Mouse (Mus musculus): Measurements from ENCODE around the gene Btbd2. TPM values are rescaled to one million over a fixed set of nuclear protein-coding genes. Genes with fewer than 3 reads are reported as not detected.

Gene Btbd2
- polyA plus RNA-seq, 1 experiment from 2014 or later, result 83.2 TPM

DNA sequence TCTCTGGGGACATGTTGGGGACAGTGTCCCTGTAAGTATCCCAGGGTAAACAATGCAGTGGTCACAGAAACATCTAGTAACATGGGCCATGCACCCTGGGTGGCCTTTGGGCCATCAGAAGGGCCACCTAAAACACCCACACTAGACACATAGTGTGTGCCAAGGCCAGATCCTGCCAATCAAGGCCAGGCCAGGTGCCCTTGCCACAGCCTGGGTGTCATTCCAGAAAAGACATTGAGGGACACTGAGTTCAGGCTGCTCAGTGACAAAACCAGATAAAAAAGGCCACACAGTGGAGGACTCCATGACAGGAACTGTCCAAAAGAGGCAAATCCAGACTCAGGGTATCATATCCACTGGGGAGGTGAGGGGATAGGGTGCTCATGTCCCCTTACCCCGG, 26.8 kb upstream of the Btbd2 start:
- Histone ChIP-seq H3K27ac (no peak overlapping the region), H3K36me3 (peaks cover 30% of the 10 kb centered on the region), H3K4me1 (peaks cover 19% of the 10 kb centered on the region), H3K9ac (0 out of 2 replicates have a peak overlapping the region, but pooled peaks have one; percentile 1), H3K9me3 (replicated peaks) (no peaks in the 10 kb centered on the region), H3K4me3 (replicated peaks) (no peak overlapping the region), H3K27me3 (no peaks in the 10 kb centered on the region), H3K4me2 (no peak overlapping the region)
- ATAC-seq (replicated peaks; ENCODE audit: low FRiP score), result no peak
- 88% methylated on average over 1 of the region's 1 CpGs for WGBS

DNA sequence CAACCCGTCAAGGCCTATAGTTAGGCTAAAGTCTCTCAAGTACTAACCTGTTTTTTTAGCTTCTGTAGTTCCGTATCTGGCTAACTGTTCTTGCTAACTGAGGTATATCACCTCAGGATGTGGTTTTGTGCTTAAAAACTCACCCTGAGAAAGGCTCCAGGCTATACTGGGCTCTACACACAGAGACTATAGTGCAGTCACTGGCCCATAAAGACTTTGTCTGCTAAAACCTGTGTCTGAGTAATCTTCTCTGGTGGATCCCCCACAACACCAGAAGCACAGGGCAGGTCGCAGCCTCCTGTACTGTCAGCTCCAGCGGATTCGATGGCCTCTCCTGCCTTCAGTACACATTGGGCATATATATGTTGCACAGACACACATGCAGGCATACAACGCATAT, 25.1 kb upstream of the Btbd2 start:
- Histone ChIP-seq H3K9ac (no peak overlapping the region), H3K27me3 (no peaks in the 10 kb centered on the region), H3K36me3 (peaks cover 25% of the 10 kb centered on the region), H3K9me3 (replicated peaks) (no peaks in the 10 kb centered on the region), H3K4me3 (replicated peaks) (no peak overlapping the region), H3K4me2 (no peak overlapping the region), H3K4me1 (peaks cover 35% of the 10 kb centered on the region), H3K27ac (no peak overlapping the region)
- 92% methylated on average over 6 of the region's 6 CpGs for WGBS
- ATAC-seq (replicated peaks; ENCODE audit: low FRiP score), result no peak

DNA sequence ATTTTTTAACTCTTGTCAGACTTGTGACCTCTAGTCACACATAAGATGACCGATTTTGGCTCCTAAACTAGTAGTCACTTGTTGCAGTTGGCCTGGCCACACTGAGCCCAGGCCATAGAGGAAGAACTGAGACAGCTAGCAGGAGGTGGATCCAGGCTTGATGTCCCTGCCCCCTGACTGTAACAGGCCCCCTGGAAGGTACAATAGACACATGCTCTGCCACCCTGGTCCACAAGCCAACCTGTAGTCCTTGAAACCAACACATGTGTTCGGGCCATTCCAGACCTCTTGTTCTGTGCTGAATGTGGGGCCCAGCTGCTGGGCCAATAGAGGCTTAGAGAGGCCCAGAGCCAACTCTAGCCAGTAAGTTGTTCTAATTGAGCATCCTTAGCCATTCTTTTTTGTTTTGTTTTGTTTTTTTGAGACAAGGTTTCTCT, 23.4 kb upstream of the Btbd2 start:
- Histone ChIP-seq H3K36me3 (peaks cover 8% of the 10 kb centered on the region; the same call in 1 of the 2 replicates), H3K27me3 (no peaks in the 10 kb centered on the region), H3K4me1 (peaks cover 39% of the 10 kb centered on the region), H3K4me3 (replicated peaks) (no peak overlapping the region), H3K27ac (peak overlapping the region; percentile 98), H3K9me3 (replicated peaks) (no peaks in the 10 kb centered on the region), H3K4me2 (no peak overlapping the region), H3K9ac (0 out of 2 replicates have a peak overlapping the region, but pooled peaks have one; percentile 15)
- 64% methylated on average over 2 of the region's 2 CpGs for WGBS
- ATAC-seq (replicated peaks; ENCODE audit: low FRiP score), result no peak

DNA sequence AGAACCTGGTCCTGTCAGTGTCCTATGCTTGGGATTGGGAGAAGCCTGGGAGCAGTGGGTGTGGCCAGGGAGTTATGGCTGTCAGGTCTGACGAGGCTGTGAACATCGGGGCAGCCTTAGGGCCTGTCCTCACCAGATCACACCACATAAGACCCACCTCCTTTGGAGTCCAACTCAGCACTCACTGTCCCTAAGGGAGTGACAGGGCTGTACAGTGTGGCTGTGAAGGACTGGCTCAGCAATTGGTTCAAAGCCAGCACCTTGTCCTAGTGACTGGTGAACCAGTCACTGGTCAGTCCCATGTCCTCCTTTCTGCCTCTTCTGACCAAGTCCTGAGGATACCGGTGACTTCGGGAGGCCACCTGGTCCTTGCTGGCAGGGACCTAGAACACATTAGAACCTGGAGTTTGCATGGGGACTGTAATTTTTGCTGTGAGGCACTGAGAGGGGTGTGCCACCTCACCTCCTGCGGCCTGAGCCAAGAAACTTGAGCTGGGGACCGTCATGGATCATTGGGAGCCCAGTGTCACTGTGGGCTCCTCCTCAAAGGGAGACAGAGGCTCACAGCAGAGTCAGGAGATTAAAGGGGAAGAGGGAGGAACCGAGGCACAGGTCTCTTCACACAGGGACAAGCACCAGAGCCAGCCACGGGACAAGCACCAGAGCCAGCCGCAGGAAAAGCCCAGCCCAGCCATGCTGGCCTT, 22.8 kb upstream of the Btbd2 start:
- 0 out of 2 replicates have a peak overlapping the region, but pooled peaks have one; percentile 15 for H3K9ac ChIP-seq
- no peaks in the 10 kb centered on the region for H3K9me3 ChIP-seq (replicated peaks)
- no peak overlapping the region for H3K4me3 ChIP-seq (replicated peaks)
- ATAC-seq (replicated peaks; ENCODE audit: low FRiP score), result no peak
- peak overlapping the region; percentile 98 for H3K27ac ChIP-seq
- peaks cover 45% of the 10 kb centered on the region for H3K4me1 ChIP-seq
- no peak overlapping the region; the same call in 1 of the 2 replicates for H3K4me2 ChIP-seq
- H3K27me3 ChIP-seq, result no peaks in the 10 kb centered on the region
- WGBS, result 25% methylated on average over 9 of the region's 9 CpGs
- peaks cover 3% of the 10 kb centered on the region; the same call in 1 of the 2 replicates for H3K36me3 ChIP-seq

DNA sequence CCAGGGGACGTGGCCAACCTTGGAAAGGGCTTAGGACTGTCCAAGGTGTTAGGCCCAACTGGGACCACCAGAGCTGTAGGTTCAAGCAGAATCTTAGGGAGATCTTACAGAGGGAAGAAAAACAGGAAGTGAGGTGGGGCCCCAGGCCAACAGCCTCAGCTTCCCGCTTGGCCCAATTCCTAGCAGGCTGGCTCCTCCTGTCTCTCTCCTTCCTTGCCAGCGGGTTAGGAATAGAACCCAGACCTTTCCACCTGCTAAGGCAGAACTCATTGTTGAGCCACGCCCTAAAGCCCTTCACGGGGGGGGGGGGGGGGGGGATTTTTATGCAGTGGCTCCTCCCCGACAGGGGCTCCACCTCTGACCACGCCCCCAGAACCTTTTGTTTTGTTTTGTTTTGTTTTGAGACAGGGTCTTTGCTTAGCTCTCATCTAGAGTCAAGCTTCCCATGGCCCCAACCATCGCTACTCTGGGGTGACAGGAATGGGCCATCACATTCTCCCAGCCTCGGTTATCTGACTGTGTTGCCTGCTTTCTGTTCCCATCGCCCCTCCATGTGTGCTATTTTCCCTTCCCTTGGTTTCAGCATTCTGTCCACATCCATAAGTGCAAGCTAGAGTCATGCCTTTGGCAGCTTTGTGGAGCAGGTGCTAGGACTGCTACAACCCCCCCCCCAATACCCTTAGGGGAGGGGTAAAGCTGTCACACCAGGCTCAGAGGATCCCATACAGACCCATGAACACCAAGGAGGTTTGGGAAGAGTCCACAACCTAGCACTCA, 21.9 kb upstream of the Btbd2 start:
- Histone ChIP-seq H3K4me3 (replicated peaks) (no peak overlapping the region), H3K9ac (0 out of 2 replicates have a peak overlapping the region, but pooled peaks have one; percentile 5), H3K9me3 (replicated peaks) (no peaks in the 10 kb centered on the region), H3K27ac (peak overlapping the region; percentile 98), H3K36me3 (no peaks in the 10 kb centered on the region), H3K4me2 (peak overlapping the region; percentile 81), H3K27me3 (no peaks in the 10 kb centered on the region), H3K4me1 (peaks cover 54% of the 10 kb centered on the region)
- ATAC-seq (replicated peaks; ENCODE audit: low FRiP score), result no peak
- WGBS, result 46% methylated on average over 8 of the region's 10 CpGs

DNA sequence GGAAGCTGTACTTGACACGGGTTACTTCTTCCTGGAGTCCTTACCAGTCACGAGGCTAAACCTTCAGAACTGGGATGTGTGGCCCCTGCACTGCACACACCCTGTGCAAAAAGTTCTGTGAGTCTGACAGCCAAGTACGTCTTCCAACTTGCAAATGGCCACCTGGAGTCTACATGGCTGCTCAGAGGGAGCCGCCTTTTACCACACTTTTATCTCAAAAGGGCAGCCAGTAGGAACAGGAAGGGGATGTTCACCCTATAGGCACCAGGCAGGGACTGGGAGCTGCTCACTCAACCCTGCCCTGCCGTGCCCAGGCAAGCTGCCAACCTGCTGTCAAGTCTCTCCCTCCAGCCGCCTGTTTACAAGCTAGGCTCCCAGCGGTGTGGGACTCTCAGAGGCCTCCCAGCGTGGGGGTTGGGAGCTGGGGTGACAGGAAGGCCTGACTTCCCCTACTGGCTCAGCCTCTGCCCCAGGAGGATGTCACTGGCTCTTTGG, 21.1 kb upstream of the Btbd2 start, which contains the start of gene Mknk2:
Gene Mknk2 (minus strand): TSS at position 171 of the 495 bp plus-strand sequence.
- Histone ChIP-seq H3K36me3 (peaks cover 7% of the 10 kb centered on the region; the same call in 1 of the 2 replicates), H3K27ac (peak within 1 kb of the TSS; percentile 98), H3K4me2 (peak within 1 kb of the TSS; percentile 81), H3K9me3 (replicated peaks) (no peaks in the 10 kb centered on the region), H3K9ac (peak within 1 kb of the TSS; percentile 70), H3K27me3 (no peaks in the 10 kb centered on the region), H3K4me1 (peaks cover 62% of the 10 kb centered on the region), H3K4me3 (replicated peaks) (peak within 1 kb of the TSS; percentile 91)
- WGBS, result 4% methylated on average over 8 of the region's 8 CpGs
- ATAC-seq (replicated peaks; ENCODE audit: low FRiP score), result peak; percentile 63

DNA sequence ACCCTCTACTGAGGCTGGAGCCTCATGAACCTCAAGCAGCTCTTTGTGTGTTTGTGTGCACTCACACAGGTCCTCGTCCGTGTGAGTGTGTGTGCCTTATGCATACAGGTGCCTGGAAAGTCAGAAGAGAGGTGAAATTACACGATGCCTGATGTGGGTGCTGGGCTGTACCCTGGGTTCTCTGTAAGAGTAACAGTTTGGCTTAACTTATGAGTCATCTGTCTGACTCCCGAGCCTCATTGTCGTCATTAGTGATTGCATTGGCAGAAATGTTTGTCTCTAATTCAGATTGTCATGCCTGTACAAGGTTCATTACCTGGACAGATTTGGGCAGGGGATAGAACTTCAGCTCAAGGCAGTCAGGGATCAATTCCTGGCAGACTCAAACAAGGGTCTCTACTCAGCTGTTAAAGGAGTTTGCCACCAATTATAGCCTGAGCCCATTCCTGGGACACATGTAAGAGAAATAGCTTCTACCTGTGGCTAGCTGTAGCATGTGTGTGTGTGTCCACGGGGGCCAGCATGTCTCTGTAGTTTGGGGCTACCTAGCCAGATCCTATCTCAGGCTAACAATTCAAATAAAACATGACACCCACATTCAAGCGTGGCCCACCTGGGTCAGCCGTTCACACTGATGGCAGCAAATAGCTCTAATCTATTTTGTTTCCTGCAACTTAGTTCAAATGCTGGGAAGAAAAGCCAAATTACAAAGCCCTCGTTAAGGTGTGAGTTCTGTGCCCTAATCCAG, 20.4 kb upstream of the Btbd2 start:
- peaks cover 69% of the 10 kb centered on the region for H3K4me1 ChIP-seq
- H3K4me2 ChIP-seq, result peak overlapping the region; percentile 81
- peak overlapping the region; percentile 91 for H3K4me3 ChIP-seq (replicated peaks)
- H3K27ac ChIP-seq, result peak overlapping the region; percentile 98
- peak overlapping the region; percentile 70 for H3K9ac ChIP-seq
- no peaks in the 10 kb centered on the region for H3K27me3 ChIP-seq
- ATAC-seq (replicated peaks; ENCODE audit: low FRiP score), result no peak
- H3K36me3 ChIP-seq, result peaks cover 13% of the 10 kb centered on the region; the same call in 1 of the 2 replicates
- WGBS, result 20% methylated on average over 9 of the region's 9 CpGs
- H3K9me3 ChIP-seq (replicated peaks), result no peaks in the 10 kb centered on the region

DNA sequence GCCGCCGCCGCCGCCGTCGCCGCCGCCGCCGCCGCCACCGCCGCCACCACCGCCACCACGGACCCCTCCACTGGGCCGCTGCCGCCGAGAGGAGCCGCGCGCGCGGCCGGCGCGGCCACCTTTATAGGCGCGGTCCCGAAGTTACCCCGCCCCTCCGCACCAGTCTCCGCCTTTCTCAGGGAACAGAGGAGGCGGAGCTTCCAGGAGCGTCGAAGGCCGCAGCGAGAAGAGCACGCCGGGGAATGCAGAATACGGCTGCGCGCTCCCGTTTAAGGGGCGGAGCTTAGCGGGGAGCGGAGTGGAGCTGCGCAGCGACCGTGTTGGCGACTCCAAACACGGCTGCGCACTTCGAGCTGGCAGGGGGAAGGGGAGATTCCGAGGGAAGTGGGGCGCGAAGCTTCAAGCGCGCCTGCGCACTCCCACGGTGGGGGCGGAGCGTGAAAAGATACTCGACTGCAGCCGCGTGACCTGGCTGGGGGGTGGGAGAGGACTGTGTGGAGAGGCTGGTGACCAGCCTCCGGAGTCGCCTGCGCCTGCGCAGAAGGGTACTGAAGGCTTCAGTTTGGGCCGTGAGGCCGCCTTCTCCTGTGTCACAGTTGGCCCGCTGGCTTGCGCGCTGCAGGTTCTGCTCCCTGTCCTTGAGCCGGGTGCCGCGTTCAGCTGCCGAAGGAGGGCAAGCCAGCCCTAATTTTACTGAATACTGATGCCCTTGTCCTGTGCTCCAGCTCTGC, 19.5 kb upstream of the Btbd2 start:
- peak overlapping the region; percentile 98 for H3K27ac ChIP-seq
- peak; percentile 93 for ATAC-seq (replicated peaks; ENCODE audit: low FRiP score)

DNA sequence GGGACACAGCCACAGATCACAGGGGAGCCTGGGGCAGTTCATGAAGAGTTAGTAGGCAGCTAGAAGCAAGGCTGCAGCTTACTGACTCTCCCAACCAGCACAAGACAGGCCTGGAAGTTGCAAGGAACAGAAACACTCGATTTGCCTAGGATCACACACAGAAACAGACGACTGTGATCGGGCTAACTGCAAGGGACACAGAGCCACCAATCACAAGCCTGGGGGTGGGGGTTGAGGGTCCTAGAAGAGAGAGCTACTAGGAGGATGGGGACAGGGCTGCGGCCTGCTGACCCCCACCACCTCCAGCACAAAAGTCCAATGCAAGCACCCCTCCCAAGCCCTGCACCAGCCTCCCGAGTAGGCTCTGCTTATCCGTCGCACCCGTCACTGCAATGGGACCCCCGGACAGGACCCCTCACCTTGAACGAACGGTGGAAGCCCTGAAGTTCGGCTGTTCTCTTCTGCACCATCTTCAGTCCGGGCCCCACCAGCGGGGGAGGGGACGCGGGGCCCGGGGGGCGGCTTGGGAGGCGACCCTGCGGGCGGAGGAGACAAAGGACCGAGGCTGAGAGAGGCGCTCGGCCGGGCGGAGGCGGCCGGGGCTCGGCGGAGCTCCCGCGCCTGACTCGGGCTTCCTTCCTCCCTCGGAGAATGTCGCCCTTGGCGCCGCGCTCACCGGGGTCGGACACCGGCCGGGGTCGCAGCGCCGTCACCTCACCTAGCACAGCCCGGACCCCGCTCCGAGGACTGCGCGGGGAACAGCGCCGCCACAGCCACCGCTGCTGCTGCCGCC, 18.7 kb upstream of the Btbd2 start:
- ATAC-seq (replicated peaks; ENCODE audit: low FRiP score), result peak; percentile 1; the same call in 1 of the 2 replicates
- Histone ChIP-seq H3K9me3 (replicated peaks) (no peaks in the 10 kb centered on the region), H3K27ac (peak overlapping the region; percentile 98), H3K36me3 (peaks cover 29% of the 10 kb centered on the region), H3K9ac (peak overlapping the region; percentile 99), H3K27me3 (no peaks in the 10 kb centered on the region), H3K4me2 (peak overlapping the region; percentile 81), H3K4me3 (replicated peaks) (peak overlapping the region; percentile 91), H3K4me1 (peaks cover 72% of the 10 kb centered on the region)
- WGBS, result under 1% methylated on average over 51 of the region's 54 CpGs

More for the DNA sequence above, 19.5 kb upstream of the Btbd2 start:
- no peaks in the 10 kb centered on the region for H3K9me3 ChIP-seq (replicated peaks)
- H3K4me3 ChIP-seq (replicated peaks), result peak overlapping the region; percentile 91
- H3K4me1 ChIP-seq, result peaks cover 72% of the 10 kb centered on the region
- peak overlapping the region; percentile 99 for H3K9ac ChIP-seq
- under 1% methylated on average over 74 of the region's 78 CpGs for WGBS
- H3K27me3 ChIP-seq, result no peaks in the 10 kb centered on the region
- H3K36me3 ChIP-seq, result peaks cover 21% of the 10 kb centered on the region
- H3K4me2 ChIP-seq, result peak overlapping the region; percentile 81

DNA sequence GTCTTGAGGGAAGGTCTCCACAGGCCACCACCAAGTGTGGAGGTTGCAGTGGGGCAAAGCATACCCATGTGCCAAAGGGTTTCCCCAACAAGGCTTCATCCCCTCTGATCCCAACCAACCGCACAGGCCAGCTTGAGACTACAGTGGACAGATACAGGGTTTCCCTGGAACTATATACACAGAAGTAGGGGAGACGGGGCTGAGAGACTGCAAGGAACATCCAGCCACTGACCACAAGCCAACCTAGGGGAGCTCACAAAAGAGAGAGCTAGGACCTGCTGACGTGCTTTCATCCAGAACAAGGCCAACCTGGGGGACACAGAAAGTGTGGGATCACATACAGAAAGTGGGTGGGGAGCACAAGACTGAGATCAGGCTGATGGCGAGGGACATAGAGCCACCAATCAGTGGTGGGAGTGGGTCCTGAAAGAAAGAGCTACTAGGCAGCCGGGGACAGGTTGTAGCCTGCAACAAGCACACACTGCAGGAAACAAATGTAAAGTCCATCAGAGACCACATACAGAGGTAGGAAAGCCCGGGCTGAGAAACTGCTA, 18.1 kb upstream of the Btbd2 start:
- WGBS, result 11% methylated on average over 6 of the region's 6 CpGs
- Histone ChIP-seq H3K27ac (peak overlapping the region; percentile 98), H3K9ac (peak overlapping the region; percentile 99), H3K9me3 (replicated peaks) (no peaks in the 10 kb centered on the region), H3K4me1 (peaks cover 71% of the 10 kb centered on the region), H3K27me3 (no peaks in the 10 kb centered on the region), H3K36me3 (peaks cover 36% of the 10 kb centered on the region), H3K4me3 (replicated peaks) (peak overlapping the region; percentile 91), H3K4me2 (peak overlapping the region; percentile 81)
- ATAC-seq (replicated peaks; ENCODE audit: low FRiP score), result no peak
